Mouse (Mus musculus): ENCODE measurements around the gene Asap2. TPM values are rescaled to one million over a fixed set of nuclear protein-coding genes. Genes with fewer than 3 reads are reported as not detected.

Gene Asap2
- polyA plus RNA-seq (2017; shearing (Covaris generic)): 0.54 TPM

DNA sequence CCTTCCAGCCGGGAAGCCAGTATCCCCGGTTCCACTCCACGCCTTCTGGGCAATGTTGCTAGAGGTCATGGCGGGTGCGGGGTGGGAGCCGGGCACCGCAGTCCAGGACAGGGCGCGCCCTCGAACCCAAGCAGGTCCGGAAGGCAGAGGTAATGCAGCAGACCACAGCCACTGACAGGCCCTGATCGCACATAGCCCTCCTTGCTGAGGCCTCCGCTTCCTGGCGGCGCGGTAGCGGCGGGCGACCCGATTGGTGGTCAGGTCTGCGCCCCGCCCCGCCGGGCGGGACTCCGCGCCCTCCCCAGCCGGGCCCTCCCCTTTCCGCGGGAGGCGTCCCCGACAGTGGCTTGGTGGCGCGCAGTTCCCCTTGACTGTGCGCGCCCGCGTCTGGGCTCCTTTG, at the start of gene Asap2:
Asap2 (plus strand) TSS at position 328 of the 400 bp plus-strand sequence.

DNA sequence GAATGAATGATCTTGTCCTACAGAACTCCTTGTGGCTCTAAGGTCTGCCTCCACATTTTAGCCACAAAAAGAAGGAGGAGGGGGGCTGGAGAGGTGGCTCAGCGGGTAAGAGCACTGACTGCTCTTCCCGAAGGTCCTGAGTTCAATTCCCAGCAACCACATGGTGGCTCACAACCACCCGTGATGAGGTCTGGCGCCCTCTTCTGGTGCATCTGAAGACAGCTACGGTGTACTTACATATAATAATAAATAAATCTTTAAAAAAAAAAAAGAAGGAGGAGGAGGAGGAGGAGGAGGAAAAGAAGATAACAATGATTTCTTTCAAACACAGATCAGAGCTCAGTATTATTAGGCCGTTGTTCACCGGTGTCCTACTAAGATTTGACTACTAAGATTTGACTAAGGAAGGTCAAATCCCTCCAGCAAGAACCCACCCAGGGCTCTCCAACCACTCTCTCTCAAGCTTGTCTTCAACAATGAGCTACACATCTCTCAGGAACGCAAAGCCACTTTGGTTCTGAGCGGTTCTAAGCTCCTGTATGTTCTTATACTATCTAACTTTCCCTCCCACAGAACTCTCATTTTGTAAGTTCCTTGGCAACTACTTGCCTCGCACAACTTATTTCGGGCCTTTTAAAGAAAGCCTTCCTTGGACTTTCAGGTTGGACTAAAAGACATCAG, 294.6 kb downstream of the Asap2 start, which contains the start of gene Cpsf3:
Cpsf3 (plus strand) TSS at position 631 of the 681 bp plus-strand sequence.

DNA sequence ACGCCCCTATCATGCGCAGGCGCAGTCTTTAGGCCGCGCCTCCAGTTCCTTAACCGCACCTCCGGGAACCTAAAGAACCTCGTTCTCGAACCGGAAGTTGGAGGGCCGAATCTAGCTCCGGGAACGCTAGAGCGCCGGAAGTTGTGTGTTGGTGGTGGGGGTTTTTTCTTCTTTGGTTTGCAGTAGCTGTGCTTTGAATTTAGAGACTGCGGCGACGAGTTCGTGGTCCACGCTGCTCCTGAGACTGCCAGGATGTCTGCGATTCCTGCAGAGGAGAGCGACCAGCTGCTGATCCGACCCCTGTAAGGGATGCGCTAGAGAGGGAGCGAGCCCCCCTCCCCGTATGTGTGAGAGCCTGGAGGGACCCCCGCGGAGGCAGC, 296.0 kb downstream of the Asap2 start, which contains the start of gene Itgb1bp1:
Itgb1bp1 (minus strand) TSS at position 42 of the 380 bp plus-strand sequence.

DNA sequence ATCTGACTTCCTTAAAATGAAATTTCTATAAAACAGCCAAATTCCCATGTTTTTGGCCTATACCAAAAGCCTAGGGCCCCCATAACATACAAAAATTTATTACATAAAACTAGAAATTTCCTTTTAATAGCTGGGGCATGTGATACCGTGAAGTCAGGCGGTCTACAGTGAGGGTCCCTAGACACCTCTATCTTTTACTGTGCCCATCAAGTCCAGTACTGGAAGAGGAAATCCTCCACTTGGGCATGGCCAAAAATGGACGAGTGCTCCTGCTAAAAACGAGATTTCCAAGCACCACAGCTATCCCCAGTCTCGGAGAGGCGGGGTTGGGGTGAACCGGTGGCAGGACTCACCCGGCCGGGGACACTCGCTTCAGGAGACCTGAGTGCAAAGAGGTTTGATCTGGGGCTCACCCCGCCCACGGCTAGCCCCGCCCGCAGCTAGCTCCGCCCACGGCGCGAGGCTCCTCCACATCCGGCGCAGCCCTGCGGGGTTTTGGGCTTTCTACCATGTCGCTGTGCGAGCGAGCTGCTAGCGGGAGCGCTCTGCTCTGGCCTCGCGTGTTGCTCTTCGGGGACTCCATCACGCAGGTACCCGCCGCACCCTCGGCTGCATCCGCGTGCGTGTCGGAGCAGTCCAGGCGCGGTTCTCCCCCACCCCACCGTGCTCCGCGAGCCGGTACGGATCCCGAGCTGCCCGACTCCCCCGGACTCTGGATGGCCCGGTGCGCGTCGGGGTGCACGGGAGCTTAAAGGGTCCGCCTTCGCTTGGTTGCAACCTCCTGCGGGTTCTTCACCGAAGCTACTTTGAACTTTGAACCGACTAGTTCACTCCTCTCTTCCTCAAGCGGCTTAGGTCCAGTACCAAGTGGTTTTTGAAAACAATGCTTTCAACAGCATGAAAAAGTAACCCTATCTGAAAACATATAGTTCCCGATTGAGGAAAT, 325.9 kb downstream of the Asap2 start, which contains the start of gene Iah1:
Iah1 (plus strand) TSS at position 467 of the 946 bp plus-strand sequence.

